Mouse (Mus musculus): Measurements from ENCODE around the gene Kcnj11.

Gene Kcnj11

DNA sequence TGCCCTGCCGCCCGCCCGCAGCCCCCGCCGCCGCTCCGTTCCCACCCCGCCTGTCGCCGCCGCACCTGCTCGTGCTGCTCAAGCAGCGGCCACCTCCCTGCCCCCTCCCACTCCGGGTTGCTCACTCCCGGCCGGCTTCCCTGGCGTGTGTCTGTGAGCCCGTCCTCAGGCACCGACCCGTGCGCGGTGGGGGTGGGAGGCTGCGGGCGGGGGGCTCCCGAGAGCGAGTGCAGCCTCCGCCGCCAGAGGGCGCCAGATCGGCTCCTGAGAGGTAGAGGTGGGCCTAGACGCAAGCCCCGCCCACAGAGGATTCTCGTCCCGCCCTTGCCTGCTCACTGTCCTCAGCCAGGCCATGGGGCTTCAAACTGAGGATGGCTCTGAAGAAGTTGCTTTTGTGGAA, at the start of gene Kcnj11:
Kcnj11 (minus strand) TSS at position 202 of the 400 bp plus-strand sequence.
- in situ Hi-C loops (cut with MboI, MseI): no loop called here

DNA sequence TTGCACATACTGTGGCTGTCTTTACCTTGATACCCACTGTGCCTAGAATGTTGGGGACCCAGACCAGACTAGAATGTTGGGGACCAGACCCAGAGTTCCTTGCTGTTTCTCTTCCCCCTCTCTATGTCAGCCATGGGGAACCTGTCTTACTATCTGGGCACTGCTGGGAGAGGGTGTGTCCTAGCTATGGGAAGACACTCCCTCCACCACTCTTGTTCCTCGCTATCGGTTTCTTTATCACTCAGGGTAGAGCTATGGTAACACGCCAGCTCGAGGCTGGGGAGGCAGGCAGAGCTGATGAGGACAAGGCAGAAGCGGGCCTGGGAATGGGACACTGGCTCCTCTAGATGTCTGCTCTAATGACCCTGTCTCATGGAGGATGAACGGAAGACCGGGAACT, 46.9 kb upstream of the Kcnj11 start:
- in situ Hi-C loops (cut with MboI, MseI): no loop called here

- in situ Hi-C loops (cut with MboI, MseI): no loop called here
Measured at GRCm38 (mm10) chr7:46146675-46147308, 46.2 kb upstream of the Kcnj11 start.

DNA sequence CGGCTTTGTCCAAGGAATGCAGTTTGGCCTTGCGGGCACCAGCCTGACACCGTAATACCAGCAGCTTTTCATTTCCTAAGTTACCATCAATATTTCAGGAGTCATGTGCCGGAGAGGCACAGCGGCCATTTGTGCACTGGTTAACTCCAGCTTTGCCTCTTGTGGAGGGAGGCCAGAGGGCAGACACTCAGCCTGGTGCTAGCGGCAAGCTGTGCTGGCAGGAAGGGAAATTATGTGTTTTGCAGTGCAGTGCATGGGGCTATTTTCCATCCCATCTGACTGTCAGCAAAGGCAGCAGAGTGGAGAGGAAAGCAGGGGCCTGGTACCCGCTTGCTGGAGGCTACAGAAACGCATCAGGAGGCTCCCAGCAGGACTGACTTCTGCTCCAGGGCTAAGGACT, 43.5 kb upstream of the Kcnj11 start:
- in situ Hi-C loops (cut with MboI, MseI): no loop called here

DNA sequence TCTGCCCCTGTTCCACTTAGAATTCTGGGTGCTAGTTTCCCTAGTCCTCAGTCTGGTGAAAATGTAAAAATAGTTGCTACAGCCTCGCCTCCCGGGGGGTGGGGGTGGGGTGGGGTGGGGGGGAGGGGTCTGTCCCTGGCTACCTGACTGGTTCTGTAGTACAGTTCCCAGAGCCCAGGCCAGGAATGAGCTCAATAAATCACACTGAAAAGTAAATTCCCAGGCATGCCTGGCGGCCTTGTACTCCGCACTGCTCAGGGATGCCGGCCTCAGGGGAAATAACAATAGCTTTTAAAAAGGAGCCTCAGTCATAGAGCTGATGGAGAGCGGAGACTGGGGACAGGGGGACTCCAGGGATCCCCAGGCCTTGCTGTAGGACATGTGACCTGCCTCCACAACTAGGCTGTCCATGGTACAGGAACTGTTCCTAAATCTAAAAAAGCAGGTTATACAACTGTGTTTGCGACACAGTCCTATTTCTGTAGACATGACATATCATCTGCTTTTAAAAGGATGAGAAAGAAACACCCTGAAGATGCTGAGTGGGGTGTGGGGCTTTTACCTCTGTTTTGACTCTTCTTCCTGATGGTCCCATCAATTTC, 37.9 kb upstream of the Kcnj11 start:
- in situ Hi-C loops (cut with MboI, MseI): no loop called here

GRCm38 (mm10) chr7:46133858-46134257, 33.3 kb upstream of the Kcnj11 start:
- in situ Hi-C loops (cut with MboI, MseI): no loop called here

- in situ Hi-C loops (cut with MboI, MseI): no loop called here
Measured at GRCm38 (mm10) chr7:46132229-46132628, 31.7 kb upstream of the Kcnj11 start.

DNA sequence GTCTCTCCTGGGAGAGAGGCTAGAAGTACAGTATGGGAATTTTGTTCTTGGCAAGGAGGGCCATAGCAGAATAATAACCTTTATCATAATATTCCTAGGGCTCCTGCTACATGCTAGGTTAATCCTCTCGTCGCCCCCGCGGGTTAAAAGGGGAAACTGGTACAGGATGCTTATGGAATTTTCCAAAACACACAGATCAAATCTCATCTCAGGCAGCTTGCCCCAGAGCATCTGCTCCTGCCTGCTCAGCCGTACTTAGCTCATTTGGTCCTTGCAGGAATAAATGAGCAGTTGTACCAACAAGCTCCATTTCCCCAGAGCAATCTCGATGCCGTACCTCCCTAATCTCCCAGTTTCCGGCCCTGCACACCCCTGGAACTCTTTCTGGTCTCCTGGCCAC, 31.2 kb upstream of the Kcnj11 start:
- in situ Hi-C loops (cut with MboI, MseI): no loop called here

DNA sequence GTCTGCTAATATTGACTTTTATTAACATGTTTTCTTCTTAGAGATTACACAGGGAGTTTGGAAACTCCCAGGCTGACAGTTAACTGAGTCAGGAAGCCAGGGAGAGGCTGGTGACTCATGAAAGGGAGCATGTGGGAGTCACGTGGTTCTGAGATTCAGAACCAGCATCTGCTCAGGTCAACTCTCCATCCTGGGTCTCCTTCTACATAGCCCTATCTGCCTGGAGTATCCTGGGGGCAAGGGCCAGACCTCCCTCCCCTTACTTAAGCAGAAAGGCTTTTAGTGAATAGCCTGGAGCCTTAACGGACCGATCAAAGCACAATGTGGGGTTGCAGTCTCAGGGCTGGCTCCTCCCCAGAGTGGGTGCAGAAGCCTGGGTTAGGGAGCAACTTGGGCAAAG, 30.7 kb upstream of the Kcnj11 start:
- in situ Hi-C loops (cut with MboI, MseI): no loop called here

DNA sequence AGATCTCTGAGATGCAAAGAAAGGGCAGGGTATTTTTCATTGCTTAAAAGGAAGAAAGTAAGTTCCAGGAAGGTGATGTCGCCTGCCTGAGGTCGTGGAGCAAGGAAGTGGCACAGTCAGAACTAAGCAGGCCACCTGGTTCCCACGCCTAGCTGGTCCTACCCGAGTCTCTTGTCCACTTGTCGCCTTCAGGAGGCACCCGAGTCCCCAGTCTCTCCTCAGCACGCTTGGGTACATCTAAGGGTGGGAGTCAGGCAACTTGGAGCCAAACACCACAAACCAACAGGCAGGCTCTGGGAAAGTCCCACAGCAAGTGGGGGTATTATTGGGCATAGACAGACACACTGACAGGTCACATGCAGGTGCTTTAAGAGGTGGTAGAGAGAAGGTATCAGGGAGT, 30.2 kb upstream of the Kcnj11 start:
- in situ Hi-C loops (cut with MboI, MseI): no loop called here

DNA sequence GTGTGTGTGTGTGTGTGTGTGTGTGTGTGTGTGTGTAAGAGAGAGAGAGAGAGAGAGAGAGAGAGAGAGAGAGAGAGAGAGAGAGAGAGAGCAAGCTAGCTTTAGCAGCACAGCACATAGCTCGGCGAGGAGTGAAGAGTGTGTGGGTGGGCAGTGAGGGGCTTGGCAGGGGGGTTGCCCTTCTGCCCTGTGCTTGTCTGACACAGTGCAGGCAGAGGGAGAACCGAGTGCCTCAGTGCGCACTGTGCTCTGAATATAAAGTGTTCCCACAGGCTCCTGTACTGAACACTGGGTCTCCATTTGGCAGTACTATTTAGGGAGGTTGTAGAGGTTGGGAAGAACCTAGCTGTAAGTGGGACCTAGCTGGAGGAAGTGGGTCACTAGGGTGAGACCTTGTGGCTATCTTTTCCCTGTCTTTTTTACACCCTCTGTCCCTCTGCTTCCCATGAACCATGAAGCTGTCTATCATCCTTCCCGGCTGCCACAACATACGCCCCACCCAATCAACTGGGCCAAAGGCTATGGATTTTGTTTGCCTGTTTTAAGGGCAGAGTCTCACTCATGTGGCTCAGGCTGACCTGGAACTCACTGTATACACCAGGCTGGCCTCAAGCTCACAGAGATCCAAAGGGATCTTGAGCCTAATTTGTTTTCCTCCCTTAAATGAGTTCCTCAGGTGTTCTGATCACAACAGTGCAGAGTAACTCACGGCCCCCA, 29.1 kb upstream of the Kcnj11 start:
- in situ Hi-C loops (cut with MboI, MseI): no loop called here

DNA sequence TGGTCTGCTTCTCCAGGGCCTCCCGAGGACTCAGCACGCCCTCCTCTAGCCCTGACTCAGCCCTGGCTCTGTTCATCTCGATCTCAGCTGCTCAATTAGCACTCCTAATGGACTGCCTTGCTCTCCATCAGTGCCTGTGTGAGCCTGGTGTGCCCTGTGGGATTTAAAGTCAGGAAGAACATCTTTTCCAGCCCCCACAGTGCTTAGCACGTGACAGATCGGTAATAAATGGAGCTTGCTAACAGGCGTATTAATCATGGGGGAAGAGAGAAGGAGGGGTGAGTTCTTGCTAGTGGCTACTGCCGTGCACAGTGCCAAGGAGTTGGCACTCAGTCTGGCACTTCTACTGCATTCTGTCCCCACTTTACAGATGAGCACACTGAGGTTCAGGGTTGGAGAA, 27.6 kb upstream of the Kcnj11 start:
- in situ Hi-C loops (cut with MboI, MseI): no loop called here

- in situ Hi-C loops (cut with MboI, MseI): no loop called here
Measured at GRCm38 (mm10) chr7:46125340-46125739, 24.8 kb upstream of the Kcnj11 start.

- in situ Hi-C loops (cut with MboI, MseI): no loop called here
Measured at GRCm38 (mm10) chr7:46124460-46124859, 23.9 kb upstream of the Kcnj11 start.

DNA sequence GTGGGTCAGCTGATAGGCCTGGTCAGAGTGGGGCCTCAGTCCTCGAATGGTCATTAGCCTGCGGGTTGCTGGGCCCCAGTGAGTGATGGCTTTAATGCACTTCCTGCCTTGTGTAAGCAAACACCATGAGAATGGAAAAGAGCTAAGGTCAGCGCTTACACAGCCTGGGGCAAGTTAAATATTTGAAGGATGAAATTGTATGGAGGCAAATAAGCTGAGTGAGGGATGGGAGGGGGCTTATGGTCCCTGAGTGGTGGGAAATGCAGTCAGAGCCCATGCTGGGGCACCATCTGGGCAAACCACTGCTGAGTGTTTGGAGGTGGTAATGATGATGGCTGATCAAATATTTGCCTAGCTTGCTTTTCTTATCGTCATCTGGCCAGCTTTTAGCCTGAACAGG, 22.4 kb upstream of the Kcnj11 start:
- in situ Hi-C loops (cut with MboI, MseI): no loop called here

GRCm38 (mm10) chr7:46117035-46117434, 16.5 kb upstream of the Kcnj11 start:
- in situ Hi-C loops (cut with MboI, MseI): no loop called here

DNA sequence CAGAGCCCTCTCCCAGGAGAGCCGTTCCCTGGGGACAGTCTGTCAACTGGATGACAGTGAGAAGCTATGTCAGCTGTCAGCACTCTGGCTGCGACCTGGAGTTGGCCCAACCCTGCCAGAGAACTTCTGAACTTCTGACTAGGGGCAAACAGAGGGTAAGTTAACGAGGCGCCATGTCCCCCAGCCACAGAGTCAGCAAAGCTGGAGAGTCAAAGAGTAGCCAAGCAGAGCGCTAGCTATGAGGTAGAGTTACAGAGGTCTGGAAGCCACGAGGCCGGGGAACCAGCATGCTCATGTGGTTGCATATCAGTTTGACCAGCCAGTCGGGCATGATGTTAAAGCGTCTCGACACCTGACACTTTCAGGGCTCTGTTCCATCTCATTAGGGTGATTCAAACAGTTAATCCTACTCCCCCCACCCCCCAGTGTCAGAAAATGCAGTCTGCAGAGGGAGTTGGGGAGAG, 15.6 kb upstream of the Kcnj11 start:
- in situ Hi-C loops (cut with MboI, MseI): no loop called here

DNA sequence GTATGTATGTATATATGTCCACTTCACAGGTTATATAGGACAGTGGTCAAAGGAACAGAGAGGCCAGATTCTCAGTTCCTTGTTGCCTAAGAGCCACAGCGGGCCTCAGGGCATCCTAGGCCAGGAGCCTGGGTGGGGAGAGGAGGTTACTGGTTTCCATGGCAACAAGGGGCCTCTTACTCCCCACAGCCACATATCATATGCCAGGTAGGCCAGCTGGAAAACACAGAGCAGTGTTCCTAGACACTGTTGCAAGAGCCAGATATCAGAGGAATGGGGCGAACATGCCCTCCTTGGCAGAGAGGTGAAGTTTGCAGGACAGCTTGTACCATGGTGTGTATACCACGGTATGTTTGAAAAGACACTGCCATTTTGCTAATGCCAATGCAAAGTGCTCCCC, 12.9 kb upstream of the Kcnj11 start:
- in situ Hi-C loops (cut with MboI, MseI): no loop called here

DNA sequence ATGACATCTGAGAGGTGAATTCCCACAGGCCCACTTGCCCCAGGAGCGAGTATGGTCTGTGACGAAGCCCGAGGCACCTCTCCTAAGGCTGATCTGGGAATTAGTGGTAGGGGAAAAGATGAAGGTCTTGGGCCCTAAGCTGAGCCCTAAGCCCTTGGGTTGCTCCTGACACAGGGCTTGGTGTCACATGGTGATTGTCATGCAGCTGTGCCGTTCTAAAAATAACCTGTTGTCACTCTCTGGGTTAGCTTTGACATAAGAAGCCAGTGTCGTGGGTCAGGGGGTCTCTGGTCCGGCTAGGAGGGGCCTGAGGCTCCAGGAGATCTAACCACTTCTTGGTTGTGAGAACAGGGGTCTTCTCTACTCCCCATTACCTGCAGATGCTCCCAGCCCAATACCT, 11.4 kb upstream of the Kcnj11 start:
- in situ Hi-C loops (cut with MboI, MseI): no loop called here

- in situ Hi-C loops (cut with MboI, MseI): no loop called here
Measured at GRCm38 (mm10) chr7:46111212-46111817, 10.8 kb upstream of the Kcnj11 start.

- in situ Hi-C loops (cut with MboI, MseI): no loop called here
Measured at GRCm38 (mm10) chr7:46110079-46110478, 9.5 kb upstream of the Kcnj11 start.

GRCm38 (mm10) chr7:46105484-46105883, 4.9 kb upstream of the Kcnj11 start:
- in situ Hi-C loops (cut with MboI, MseI): no loop called here
